Mouse (Mus musculus) erythroid progenitor cell, adult 5-6 weeks (primary cell): ENCODE results near the gene Dlx3. TPM values are rescaled to one million over a fixed set of nuclear protein-coding genes. Genes with fewer than 3 reads are reported as not detected.

Experiments
- ATAC-seq: replicated peaks from 2 replicates; pipeline ENCODE4 v1.8.0; 2016; ENCODE audit warnings: moderate number of reproducible peaks, mild to moderate bottlenecking, moderate TSS enrichment, inconsistent platforms; ENCODE audit not compliant: poor library complexity, low FRiP score, severe bottlenecking
- total RNA-seq, 2 experiments: library from RNA; stranded (forward) in 1 of 2; stranded (reverse) in 1 of 2; fragments of 150-400 nt in 1 of 2; fragments of 186-747, 209-891 nt in 1 of 2; gene quantifications; 2 replicates each; pipeline versions ENCODE4 v1.2.3 to v1.2.4; 2015 to 2017; ENCODE audit warnings: low replicate concordance in 2 of 2

Gene Dlx3
- total RNA-seq, 2 experiments from 2014 or later = not detected

- no peak for ATAC-seq
These were observed 29.7 kb downstream of the Dlx3 start for GRCm38 (mm10) chr11:95149462-95150268.

- ATAC-seq = no peak
These were observed 30.5 kb downstream of the Dlx3 start for GRCm38 (mm10) chr11:95150269-95151049.

- ATAC-seq = no peak
These were observed 33.2 kb downstream of the Dlx3 start for GRCm38 (mm10) chr11:95153116-95153515.

- ATAC-seq = no peak
These were observed 33.8 kb downstream of the Dlx3 start for GRCm38 (mm10) chr11:95153681-95154080.

- no peak for ATAC-seq
These were observed 35.6 kb downstream of the Dlx3 start for GRCm38 (mm10) chr11:95155511-95155910.

- no peak for ATAC-seq
These were observed 37.4 kb downstream of the Dlx3 start for GRCm38 (mm10) chr11:95157356-95157755.

- ATAC-seq = no peak
These were observed 38.0 kb downstream of the Dlx3 start for GRCm38 (mm10) chr11:95157872-95158271.

GRCm38 (mm10) chr11:95159763-95160371 is 39.9 kb downstream of the Dlx3 start:
- no peak for ATAC-seq

- no peak for ATAC-seq
These were observed 40.8 kb downstream of the Dlx3 start for GRCm38 (mm10) chr11:95160693-95161092.

- ATAC-seq = no peak
These were observed 41.8 kb downstream of the Dlx3 start for GRCm38 (mm10) chr11:95161708-95162107.

- no peak for ATAC-seq
These were observed 45.9 kb downstream of the Dlx3 start for GRCm38 (mm10) chr11:95165857-95166256.

Other genes starting within 250 kb of the Dlx3 start
- gene Col1a1, start 183.9 kb upstream of the Dlx3 start, total RNA-seq (2015; ENCODE audit: low replicate concordance) = 1.4 and 2.1 TPM in 2 replicates
- gene Col1a1, start 183.9 kb upstream of the Dlx3 start, total RNA-seq (2017; ENCODE audit: low replicate concordance) = 0.90 and 1.9 TPM in 2 replicates
- not detected in 2 replicates for gene Hils1, start 152.5 kb upstream of the Dlx3 start, total RNA-seq (2015; ENCODE audit: low replicate concordance)
- gene Hils1, start 152.5 kb upstream of the Dlx3 start, total RNA-seq (2017; ENCODE audit: low replicate concordance) = not detected in 2 replicates
- gene Sgca, start 143.8 kb upstream of the Dlx3 start, total RNA-seq (2015; ENCODE audit: low replicate concordance) = not detected in 2 replicates
- not detected in 2 replicates for gene Sgca, start 143.8 kb upstream of the Dlx3 start, total RNA-seq (2017; ENCODE audit: low replicate concordance)
- 59.5 and 71.4 TPM in 2 replicates for gene Ppp1r9b, start 129.1 kb upstream of the Dlx3 start, total RNA-seq (2015; ENCODE audit: low replicate concordance)
- gene Ppp1r9b, start 129.1 kb upstream of the Dlx3 start, total RNA-seq (2017; ENCODE audit: low replicate concordance) = 98.2 and 125 TPM in 2 replicates
- 103 TPM in 2 replicates for gene Samd14, start 110.2 kb upstream of the Dlx3 start, total RNA-seq (2015; ENCODE audit: low replicate concordance)
- 98.7 and 99.2 TPM in 2 replicates for gene Samd14, start 110.2 kb upstream of the Dlx3 start, total RNA-seq (2017; ENCODE audit: low replicate concordance)
- 8.3 and 8.4 TPM in 2 replicates for gene Pdk2, start 78.8 kb upstream of the Dlx3 start, total RNA-seq (2015; ENCODE audit: low replicate concordance)
- 2.3 and 3.2 TPM in 2 replicates for gene Pdk2, start 78.8 kb upstream of the Dlx3 start, total RNA-seq (2017; ENCODE audit: low replicate concordance)
- gene Itga3, start 43.3 kb upstream of the Dlx3 start, total RNA-seq (2015; ENCODE audit: low replicate concordance) = not detected in 2 replicates
- gene Itga3, start 43.3 kb upstream of the Dlx3 start, total RNA-seq (2017; ENCODE audit: low replicate concordance) = 0.13 TPM in 1 of 2 replicates, not detected in the other
- gene Dlx4, start 26.1 kb downstream of the Dlx3 start, total RNA-seq (2015; ENCODE audit: low replicate concordance) = not detected in 2 replicates
- gene Dlx4, start 26.1 kb downstream of the Dlx3 start, total RNA-seq (2017; ENCODE audit: low replicate concordance) = not detected in 2 replicates
- not detected in 2 replicates for gene Tac4, start 141.4 kb downstream of the Dlx3 start, total RNA-seq (2015; ENCODE audit: low replicate concordance)
- not detected in 2 replicates for gene Tac4, start 141.4 kb downstream of the Dlx3 start, total RNA-seq (2017; ENCODE audit: low replicate concordance)
- 94.3 and 127 TPM in 2 replicates for gene Kat7, start 190.1 kb downstream of the Dlx3 start, total RNA-seq (2015; ENCODE audit: low replicate concordance)
- gene Kat7, start 190.1 kb downstream of the Dlx3 start, total RNA-seq (2017; ENCODE audit: low replicate concordance) = 72.6 and 81.2 TPM in 2 replicates
- gene Fam117a, start 216.9 kb downstream of the Dlx3 start, total RNA-seq (2015; ENCODE audit: low replicate concordance) = 340 and 347 TPM in 2 replicates
- gene Fam117a, start 216.9 kb downstream of the Dlx3 start, total RNA-seq (2017; ENCODE audit: low replicate concordance) = 282 and 287 TPM in 2 replicates